Mouse (Mus musculus) lung, postnatal 0 days (tissue): Measurements from ENCODE around the gene Pard3b.

Experiments
- CTCF ChIP-seq: IDR thresholded peaks from 2 replicates; pipeline ENCODE4 v1.5.1; 2016; ENCODE audit warnings: antibody characterized with exemption, mild to moderate bottlenecking
- EP300 ChIP-seq: IDR thresholded peaks from 2 replicates; pipeline ENCODE4 v1.6.1; 2016; ENCODE audit warnings: antibody characterized with exemption, mild to moderate bottlenecking, control low read depth

- TF ChIP-seq CTCF (no peak), EP300 (no peak)
Observed at GRCm38 (mm10) chr1:62048592-62048991, 410.0 kb downstream of the Pard3b start.
